Mouse (Mus musculus): ENCODE data around the gene St6galnac4. TPM values are rescaled to one million over a fixed set of nuclear protein-coding genes. Genes with fewer than 3 reads are reported as not detected.
A peak's percentile ranks its signal among the peaks of the same experiment; 100 is the strongest.

The St6galnac4 gene
- polyA plus RNA-seq, 1 experiment from 2014 or later = 26.0 TPM

DNA sequence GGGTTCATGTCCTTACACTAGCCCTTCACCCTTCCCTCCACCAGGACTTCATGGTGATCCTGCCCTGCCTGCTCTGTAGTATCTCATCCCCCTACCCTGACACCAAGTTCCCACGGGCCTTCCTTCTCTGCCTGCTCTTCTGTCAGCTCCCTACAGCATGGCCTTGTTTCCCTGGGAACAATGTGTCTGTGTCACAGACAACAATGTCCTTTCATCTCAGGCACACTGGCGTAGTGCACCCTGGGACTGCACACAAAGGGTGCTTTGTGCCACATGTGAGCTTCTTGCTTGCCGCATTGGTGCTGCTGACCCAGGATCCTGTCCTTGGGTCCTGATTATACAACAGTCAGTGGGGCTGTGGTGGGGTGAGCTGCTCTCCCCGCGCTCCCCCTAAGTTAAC is 27.3 kb upstream of the St6galnac4 start:
- WGBS = 83% methylated on average over 5 of the region's 5 CpGs
- 0 out of 2 replicates have a peak, but pooled peaks cover 2% of the 10 kb centered on the region for H3K36me3 ChIP-seq (ENCODE audit: control insufficient read depth, insufficient read depth, low read length)
- no peak overlapping the region for H3K4me2 ChIP-seq
- ATAC-seq (replicated peaks; ENCODE audit: low FRiP score) (no peak), DNase-seq (ENCODE audit: low spot score) (no peak)
- no peak overlapping the region for H3K27ac ChIP-seq (ENCODE audit: low read depth, low read length)
- peaks cover 11% of the 10 kb centered on the region for H3K4me1 ChIP-seq (replicated peaks; ENCODE audit: control insufficient read depth, insufficient read depth, low read length)
- no peaks in the 10 kb centered on the region for H3K27me3 ChIP-seq (replicated peaks; ENCODE audit: control insufficient read depth, insufficient read depth, low read length)
- no peaks in the 10 kb centered on the region for H3K9me3 ChIP-seq (ENCODE audit: control insufficient read depth, low read length)
- no peak overlapping the region for H3K9ac ChIP-seq (ENCODE audit: low read depth, low read length)
- no peak overlapping the region for H3K4me3 ChIP-seq (ENCODE audit: low read depth, low read length)

DNA sequence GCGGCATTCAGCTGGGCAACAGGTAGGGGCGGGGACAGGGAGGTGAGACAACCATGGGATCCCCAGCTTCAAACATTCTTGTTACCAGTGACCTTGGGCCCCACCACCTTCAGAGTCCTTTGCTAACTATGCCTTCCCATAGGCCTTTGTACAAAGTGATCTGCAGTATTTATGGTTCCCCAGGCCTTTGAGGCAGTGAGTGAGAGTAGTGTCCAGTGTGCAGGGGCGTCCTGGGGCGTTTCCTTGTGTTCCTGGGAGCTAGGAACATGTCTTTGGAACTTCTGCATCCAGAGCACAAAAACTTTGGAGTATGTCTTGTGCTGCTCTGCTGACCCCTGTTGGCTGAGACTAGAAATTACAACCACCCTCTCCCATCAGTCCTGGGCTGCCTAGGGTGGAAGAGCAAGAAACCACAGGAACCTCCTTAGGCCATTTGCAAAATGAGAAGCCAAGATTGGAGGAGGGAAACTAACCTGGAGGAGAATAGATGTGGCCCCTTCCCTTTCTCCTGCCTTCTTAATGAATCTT is 20.3 kb upstream of the St6galnac4 start:
- no peaks in the 10 kb centered on the region for H3K27me3 ChIP-seq (replicated peaks; ENCODE audit: control insufficient read depth, insufficient read depth, low read length)
- WGBS = 38% methylated on average over 4 of the region's 4 CpGs
- H3K4me1 ChIP-seq (replicated peaks; ENCODE audit: control insufficient read depth, insufficient read depth, low read length) = peaks cover under 1% of the 10 kb centered on the region; the same call in 1 of the 2 replicates
- H3K36me3 ChIP-seq (ENCODE audit: control insufficient read depth, insufficient read depth, low read length) = peaks cover 9% of the 10 kb centered on the region
- H3K27ac ChIP-seq (ENCODE audit: low read depth, low read length) = no peak overlapping the region
- no peak overlapping the region for H3K4me2 ChIP-seq
- H3K9ac ChIP-seq (ENCODE audit: low read depth, low read length) = no peak overlapping the region
- no peaks in the 10 kb centered on the region for H3K9me3 ChIP-seq (ENCODE audit: control insufficient read depth, low read length)
- no peak for ATAC-seq (replicated peaks; ENCODE audit: low FRiP score)
- H3K4me3 ChIP-seq (ENCODE audit: low read depth, low read length) = no peak overlapping the region
- DNase-seq (ENCODE audit: low spot score) = no peak

- WGBS = 71% methylated on average over 5 of the region's 5 CpGs
Measured at GRCm38 (mm10) chr2:32568149-32568548, 18.7 kb upstream of the St6galnac4 start.

DNA sequence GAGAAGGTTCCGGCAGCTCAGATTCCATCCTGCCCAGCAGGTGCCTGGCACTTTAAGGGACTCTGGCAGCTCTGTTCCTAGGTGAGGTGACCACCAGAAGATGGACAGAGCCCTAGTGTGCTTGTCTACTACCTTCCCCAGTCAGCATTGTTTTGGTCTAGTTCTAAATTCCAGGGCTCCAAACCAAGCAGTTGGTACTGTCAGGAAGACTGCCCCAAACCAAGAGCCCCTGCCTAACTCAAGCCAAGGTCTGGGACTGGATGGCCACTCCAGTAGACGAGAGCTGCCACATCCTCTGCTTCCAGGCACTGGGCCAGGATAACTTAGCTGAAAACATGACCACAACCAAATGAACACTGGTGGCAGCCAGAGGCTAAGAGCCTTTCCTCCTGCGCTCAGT is 18.0 kb upstream of the St6galnac4 start:
- Histone ChIP-seq H3K4me3 (ENCODE audit: low read depth, low read length) (no peak overlapping the region), H3K9ac (ENCODE audit: low read depth, low read length) (no peak overlapping the region), H3K4me1 (replicated peaks; ENCODE audit: control insufficient read depth, insufficient read depth, low read length) (peaks cover 6% of the 10 kb centered on the region; the same call in 1 of the 2 replicates), H3K9me3 (ENCODE audit: control insufficient read depth, low read length) (no peaks in the 10 kb centered on the region), H3K27ac (ENCODE audit: low read depth, low read length) (no peak overlapping the region), H3K36me3 (ENCODE audit: control insufficient read depth, insufficient read depth, low read length) (peaks cover 10% of the 10 kb centered on the region), H3K4me2 (no peak overlapping the region), H3K27me3 (replicated peaks; ENCODE audit: control insufficient read depth, insufficient read depth, low read length) (no peaks in the 10 kb centered on the region)
- DNase-seq (ENCODE audit: low spot score) = no peak
- 91% methylated on average over 3 of the region's 3 CpGs for WGBS
- ATAC-seq (replicated peaks; ENCODE audit: low FRiP score) = no peak

More at GRCm38 (mm10) chr2:32568149-32568548, 18.7 kb upstream of the St6galnac4 start:
- Histone ChIP-seq H3K36me3 (ENCODE audit: control insufficient read depth, insufficient read depth, low read length) (peaks cover 10% of the 10 kb centered on the region), H3K4me1 (replicated peaks; ENCODE audit: control insufficient read depth, insufficient read depth, low read length) (peaks cover 6% of the 10 kb centered on the region; the same call in 1 of the 2 replicates), H3K27me3 (replicated peaks; ENCODE audit: control insufficient read depth, insufficient read depth, low read length) (no peaks in the 10 kb centered on the region), H3K9me3 (ENCODE audit: control insufficient read depth, low read length) (no peaks in the 10 kb centered on the region), H3K4me2 (no peak overlapping the region), H3K9ac (ENCODE audit: low read depth, low read length) (no peak overlapping the region), H3K4me3 (ENCODE audit: low read depth, low read length) (no peak overlapping the region), H3K27ac (ENCODE audit: low read depth, low read length) (no peak overlapping the region)
- ATAC-seq (replicated peaks; ENCODE audit: low FRiP score) (no peak), DNase-seq (ENCODE audit: low spot score) (no peak)

- ATAC-seq (replicated peaks; ENCODE audit: low FRiP score) = peak; percentile 76
- 1% methylated on average over 36 of the region's 36 CpGs for WGBS
- peaks cover 7% of the 10 kb centered on the region for H3K36me3 ChIP-seq (ENCODE audit: control insufficient read depth, insufficient read depth, low read length)
Measured at GRCm38 (mm10) chr2:32570698-32571494, 16.0 kb upstream of the St6galnac4 start, which contains the start of gene Dpm2. Gene Dpm2, plus strand, starts transcription at chr2:32570858.

DNA sequence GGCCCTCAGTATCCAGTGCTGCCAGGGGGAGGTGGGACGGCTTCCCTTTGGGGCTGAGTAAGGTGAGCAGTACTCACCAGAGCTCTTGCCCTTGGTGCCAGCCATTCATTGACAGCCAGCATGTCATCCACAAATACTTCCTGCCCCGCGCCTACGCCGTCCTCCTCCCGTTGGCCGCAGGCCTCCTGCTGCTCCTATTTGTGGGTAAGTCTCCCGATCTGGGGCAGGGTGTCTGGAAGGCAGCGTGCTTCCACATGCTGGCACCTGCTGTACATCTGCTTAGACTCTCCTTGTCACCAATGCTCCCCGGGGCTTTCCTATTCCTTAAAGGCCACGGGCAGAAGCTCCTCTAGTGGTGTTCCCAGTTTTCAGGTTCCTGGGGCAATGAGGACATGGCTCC is 14.7 kb upstream of the St6galnac4 start:
- WGBS = 90% methylated on average over 11 of the region's 11 CpGs
- no peak for DNase-seq (ENCODE audit: low spot score)
- no peak overlapping the region; the same call in 1 of the 2 replicates for H3K9ac ChIP-seq (ENCODE audit: low read depth, low read length)
- no peak overlapping the region for H3K27ac ChIP-seq (ENCODE audit: low read depth, low read length)
- H3K4me3 ChIP-seq (ENCODE audit: low read depth, low read length) = no peak overlapping the region; the same call in 1 of the 2 replicates
- H3K4me2 ChIP-seq = peak overlapping the region; percentile 81
- H3K27me3 ChIP-seq (replicated peaks; ENCODE audit: control insufficient read depth, insufficient read depth, low read length) = peaks cover 12% of the 10 kb centered on the region
- no peak for ATAC-seq (replicated peaks; ENCODE audit: low FRiP score)
- peaks cover 7% of the 10 kb centered on the region for H3K36me3 ChIP-seq (ENCODE audit: control insufficient read depth, insufficient read depth, low read length)
- no peaks in the 10 kb centered on the region for H3K9me3 ChIP-seq (ENCODE audit: control insufficient read depth, low read length)
- peaks cover 14% of the 10 kb centered on the region for H3K4me1 ChIP-seq (replicated peaks; ENCODE audit: control insufficient read depth, insufficient read depth, low read length)

More at GRCm38 (mm10) chr2:32570698-32571494, 16.0 kb upstream of the St6galnac4 start, which contains the start of gene Dpm2:
- peak within 1 kb of the TSS; percentile 92 for H3K4me3 ChIP-seq (ENCODE audit: low read depth, low read length)
- peak within 1 kb of the TSS; percentile 89 for H3K9ac ChIP-seq (ENCODE audit: low read depth, low read length)
- H3K9me3 ChIP-seq (ENCODE audit: control insufficient read depth, low read length) = no peaks in the 10 kb centered on the region
- DNase-seq (ENCODE audit: low spot score) = peak; percentile 85
- H3K27me3 ChIP-seq (replicated peaks; ENCODE audit: control insufficient read depth, insufficient read depth, low read length) = peaks cover 7% of the 10 kb centered on the region
- peak within 1 kb of the TSS; percentile 81 for H3K4me2 ChIP-seq
- peaks cover 14% of the 10 kb centered on the region for H3K4me1 ChIP-seq (replicated peaks; ENCODE audit: control insufficient read depth, insufficient read depth, low read length)
- peak within 1 kb of the TSS; percentile 71 for H3K27ac ChIP-seq (ENCODE audit: low read depth, low read length)

GRCm38 (mm10) chr2:32574497-32574896 is 12.4 kb upstream of the St6galnac4 start, which contains the start of gene Pip5kl1:
Gene Pip5kl1, plus strand, starts transcription at chr2:32574797.
- Histone ChIP-seq H3K4me2 (peak within 1 kb of the TSS; percentile 79), H3K27me3 (replicated peaks; ENCODE audit: control insufficient read depth, insufficient read depth, low read length) (peaks cover 32% of the 10 kb centered on the region), H3K9ac (ENCODE audit: low read depth, low read length) (no peak within 1 kb of the TSS), H3K4me3 (ENCODE audit: low read depth, low read length) (peak within 1 kb of the TSS; percentile 42), H3K27ac (ENCODE audit: low read depth, low read length) (no peak within 1 kb of the TSS), H3K9me3 (ENCODE audit: control insufficient read depth, low read length) (no peaks in the 10 kb centered on the region), H3K36me3 (ENCODE audit: control insufficient read depth, insufficient read depth, low read length) (0 out of 2 replicates have a peak, but pooled peaks cover 4% of the 10 kb centered on the region), H3K4me1 (replicated peaks; ENCODE audit: control insufficient read depth, insufficient read depth, low read length) (peaks cover 14% of the 10 kb centered on the region)
- 80% methylated on average over 6 of the region's 6 CpGs for WGBS
- ATAC-seq (replicated peaks; ENCODE audit: low FRiP score) (no peak), DNase-seq (ENCODE audit: low spot score) (no peak)

DNA sequence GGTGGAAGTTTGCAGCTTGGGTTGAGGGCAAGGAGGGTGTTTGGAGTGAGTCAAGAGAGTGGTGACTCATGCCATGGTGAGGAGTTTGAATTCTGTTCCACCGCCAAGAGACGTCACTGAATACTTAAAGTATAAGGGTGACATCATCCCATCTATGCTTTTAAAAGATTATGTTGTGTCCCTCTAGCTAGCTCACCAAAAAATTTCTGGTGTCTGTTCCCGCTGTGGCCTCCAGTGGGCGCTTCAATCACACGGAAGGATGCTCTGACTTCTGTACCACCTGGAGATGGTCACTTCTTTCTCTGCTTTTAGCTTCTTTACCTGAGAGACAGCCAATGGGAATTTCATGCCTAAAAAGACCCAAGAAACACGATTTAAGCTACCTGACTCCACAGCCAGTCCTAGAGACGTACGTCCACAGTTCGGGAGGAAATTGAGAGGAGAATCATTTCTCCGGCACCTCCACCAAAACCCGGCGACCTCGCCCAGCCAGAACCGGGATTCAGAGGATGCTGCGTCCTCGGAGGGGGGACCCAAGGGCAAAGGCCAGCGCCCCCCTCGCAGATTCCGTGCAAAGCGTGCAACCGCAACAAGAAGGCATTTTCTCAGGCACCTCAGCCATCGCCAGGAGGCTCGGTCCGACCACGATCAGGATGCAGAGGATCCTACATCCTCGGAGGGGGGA is 11.9 kb upstream of the St6galnac4 start:
- no peak overlapping the region for H3K27ac ChIP-seq (ENCODE audit: low read depth, low read length)

More for the DNA sequence above, 11.9 kb upstream of the St6galnac4 start:
- peak overlapping the region; percentile 42 for H3K4me3 ChIP-seq (ENCODE audit: low read depth, low read length)
- H3K36me3 ChIP-seq (ENCODE audit: control insufficient read depth, insufficient read depth, low read length) = 0 out of 2 replicates have a peak, but pooled peaks cover 4% of the 10 kb centered on the region
- DNase-seq (ENCODE audit: low spot score) = no peak
- no peak; the same call in 1 of the 2 replicates for ATAC-seq (replicated peaks; ENCODE audit: low FRiP score)
- peaks cover 14% of the 10 kb centered on the region for H3K4me1 ChIP-seq (replicated peaks; ENCODE audit: control insufficient read depth, insufficient read depth, low read length)
- no peaks in the 10 kb centered on the region for H3K9me3 ChIP-seq (ENCODE audit: control insufficient read depth, low read length)
- peak overlapping the region; percentile 79 for H3K4me2 ChIP-seq
- H3K27me3 ChIP-seq (replicated peaks; ENCODE audit: control insufficient read depth, insufficient read depth, low read length) = peaks cover 37% of the 10 kb centered on the region
- H3K9ac ChIP-seq (ENCODE audit: low read depth, low read length) = no peak overlapping the region
- WGBS = 8% methylated on average over 26 of the region's 26 CpGs

Data from liver, embryonic 11.5 days (tissue).